26 mouse cellular contexts compared by ENCODE assay signal in genomic region chr9:61119252-61119651, GRCm38 (mm10).
DNase-seq lines count a peak whose midpoint lies in the region; ATAC-seq and TF ChIP-seq lines count a peak whose summit lies in the region.
"Had no signal": no experiment of that assay in that cellular context is flagged by ENCODE, and none has a peak within 500 bp of the region (broad histone marks: within the 10 kb centered on the region; RNA-seq: fewer than 3 reads in every experiment).

No protein-coding gene starts in this region.

- intact Hi-C loops in left cerebral cortex, postnatal 36 days (cut with DNase I) = no loop called here

- WGBS in liver, adult 2 months = 47% methylated on average over 3 of the region's 3 CpGs
- 30% methylated on average over 3 of the region's 3 CpGs for WGBS in liver, embryonic 11.5 days

- peaks cover 25% of the 10 kb centered on the region for H3K4me1 ChIP-seq in liver, adult 2 months (ENCODE audit: control insufficient read depth, insufficient read depth, low read length)
- no peaks in the 10 kb centered on the region for H3K4me1 ChIP-seq in liver, embryonic 11.5 days (replicated peaks; ENCODE audit: control insufficient read depth, insufficient read depth, low read length)
- H3K4me1 ChIP-seq: heart, embryonic 13.5 days; liver, embryonic 13.5 days had no signal

- no peaks in the 10 kb centered on the region for H3K27me3 ChIP-seq in liver, adult 2 months (ENCODE audit: control insufficient read depth, insufficient read depth, low read length)
- no peaks in the 10 kb centered on the region for H3K27me3 ChIP-seq in liver, embryonic 11.5 days (replicated peaks; ENCODE audit: control insufficient read depth, insufficient read depth, low read length)
- H3K27me3 ChIP-seq: hindbrain, embryonic 15.5 days had no signal

- no peak for ATAC-seq in liver, embryonic 11.5 days (replicated peaks; ENCODE audit: low FRiP score)
- peak; percentile 72 for ATAC-seq in megakaryocyte, adult 5-6 weeks (ENCODE audit: poor library complexity, severe bottlenecking)
- ATAC-seq: forebrain, postnatal 0 days had no signal

- peak; percentile 18 for DNase-seq in adrenal gland, adult 2 months
- no peak for DNase-seq in adrenal gland, postnatal 4 days (ENCODE audit: low spot score in 2 of 2)
- DNase-seq in liver, adult 2 months (ENCODE audit: extremely low read depth, low read depth, low spot score) = peak; percentile 62
- DNase-seq in liver, embryonic 11.5 days (ENCODE audit: low spot score) = no peak
- DNase-seq in brain, adult 2 months (ENCODE audit: low read depth, low spot score) = peak; percentile 31
- no peak for DNase-seq in left cerebral cortex, postnatal 36 days (ENCODE audit: low spot score in 2 of 2)
- no peak for DNase-seq in spleen, postnatal 4 days (ENCODE audit: low spot score in 2 of 2)
- DNase-seq: cerebellum, adult 11-12 months; forebrain, postnatal 0 days; heart, postnatal 10 days; kidney, adult 18-20 months; liver, embryonic 13.5 days; lung, embryonic 14.5 days; right cerebral cortex, adult 18-20 months had no signal

- no peak for TF ChIP-seq POLR2A in liver, adult 2 months (IDR thresholded peaks at IDR 0.05; ENCODE audit: extremely low read depth, insufficient read depth, low read length)

- no peak overlapping the region for H3K4me2 ChIP-seq in liver, embryonic 11.5 days
- H3K4me2 ChIP-seq: embryonic facial prominence, embryonic 15.5 days; forebrain, embryonic 12.5 days; heart, embryonic 13.5 days; hindbrain, embryonic 15.5 days; limb, embryonic 12.5 days; liver, embryonic 13.5 days; lung, embryonic 14.5 days; midbrain, embryonic 12.5 days; neural tube, embryonic 12.5 days had no signal

- H3K27ac ChIP-seq in liver, adult 2 months (replicated peaks; ENCODE audit: insufficient read depth, low read depth, low read length) = no peak overlapping the region
- H3K27ac ChIP-seq in liver, embryonic 11.5 days (ENCODE audit: low read depth, low read length) = no peak overlapping the region
- H3K27ac ChIP-seq: embryonic facial prominence, embryonic 10.5 days; embryonic facial prominence, embryonic 15.5 days; forebrain, embryonic 12.5 days; heart, embryonic 13.5 days; hindbrain, embryonic 10.5 days; hindbrain, embryonic 15.5 days; limb, embryonic 12.5 days; liver, embryonic 13.5 days; midbrain, embryonic 12.5 days; neural tube, embryonic 12.5 days had no signal

- no peak for TF ChIP-seq CTCF in liver, adult 2 months (IDR thresholded peaks at IDR 0.05; ENCODE audit: low read depth, low read length)

- H3K9ac ChIP-seq in liver, adult 2 months (ENCODE audit: low read depth, low read length) = no peak overlapping the region
- H3K9ac ChIP-seq in liver, embryonic 11.5 days (ENCODE audit: low read depth, low read length) = no peak overlapping the region
- H3K9ac ChIP-seq: embryonic facial prominence, embryonic 15.5 days; forebrain, embryonic 12.5 days; forebrain, postnatal 0 days; heart, embryonic 13.5 days; hindbrain, embryonic 15.5 days; limb, embryonic 12.5 days; liver, embryonic 13.5 days; lung, embryonic 14.5 days; midbrain, embryonic 12.5 days; neural tube, embryonic 12.5 days had no signal

- no peak overlapping the region for H3K4me3 ChIP-seq in liver, adult 2 months (ENCODE audit: insufficient read depth, low read depth, low read length)
- no peak overlapping the region for H3K4me3 ChIP-seq in liver, embryonic 11.5 days (ENCODE audit: low read depth, low read length)
- H3K4me3 ChIP-seq: embryonic facial prominence, embryonic 10.5 days; embryonic facial prominence, embryonic 15.5 days; forebrain, embryonic 12.5 days; heart, embryonic 13.5 days; hindbrain, embryonic 10.5 days; hindbrain, embryonic 15.5 days; limb, embryonic 12.5 days; liver, embryonic 13.5 days; midbrain, embryonic 12.5 days; myocyte; neural tube, embryonic 12.5 days had no signal

- H3K36me3 ChIP-seq in liver, adult 2 months (ENCODE audit: control insufficient read depth, insufficient read depth, low read length) = no peaks in the 10 kb centered on the region
- no peaks in the 10 kb centered on the region for H3K36me3 ChIP-seq in liver, embryonic 11.5 days (ENCODE audit: control insufficient read depth, insufficient read depth, low read length)
- H3K36me3 ChIP-seq: embryonic facial prominence, embryonic 10.5 days; embryonic facial prominence, embryonic 15.5 days; forebrain, embryonic 12.5 days; G1E; heart, embryonic 13.5 days; hindbrain, embryonic 10.5 days; hindbrain, embryonic 15.5 days; limb, embryonic 12.5 days; liver, embryonic 13.5 days; midbrain, embryonic 12.5 days; neural tube, embryonic 12.5 days had no signal

- H3K79me2 ChIP-seq in liver, adult 2 months (ENCODE audit: control insufficient read depth, insufficient read depth, low read length) = no peaks in the 10 kb centered on the region

- no peaks in the 10 kb centered on the region for H3K9me3 ChIP-seq in liver, embryonic 11.5 days (ENCODE audit: control insufficient read depth, low read length)
- H3K9me3 ChIP-seq: embryonic facial prominence, embryonic 10.5 days; embryonic facial prominence, embryonic 15.5 days; forebrain, embryonic 12.5 days; G1E; heart, embryonic 13.5 days; hindbrain, embryonic 10.5 days; hindbrain, embryonic 15.5 days; limb, embryonic 12.5 days; liver, embryonic 13.5 days; midbrain, embryonic 12.5 days; neural tube, embryonic 12.5 days had no signal

Comparison
In these comparisons a context has a peak if more than half of its experiments do, and no peak if none do; other contexts are left out.
1. DNase-seq: peak in adrenal gland, adult 2 months (single experiment), liver, adult 2 months (single experiment) and brain, adult 2 months (single experiment); none in adrenal gland, postnatal 4 days (0 of 2), liver, embryonic 11.5 days (single experiment), left cerebral cortex, postnatal 36 days (0 of 2) and spleen, postnatal 4 days (0 of 2).